Mouse (Mus musculus) liver, postnatal 0 days (tissue): ENCODE measurements at regions not wholly inside any gene's neighbourhood (a gene's known extent, or its start where the extent isn't known, plus 50 kb on each side); places are given as distances from the start of the nearest gene placed in this dataset.

ENCODE experiments used
- CTCF ChIP-seq: sonication (generic); IDR thresholded peaks from 2 replicates; pipeline ENCODE4 v1.5.1; 2016; ENCODE audit warnings: antibody characterized with exemption, low read depth
- EP300 ChIP-seq: IDR thresholded peaks from 2 replicates; pipeline ENCODE4 v1.6.1; 2016; ENCODE audit warnings: antibody characterized with exemption, low read depth, mild to moderate bottlenecking

- TF ChIP-seq CTCF (no peak), EP300 (no peak)
These were observed 202.2 kb upstream of the Sfswap start for GRCm38 (mm10) chr5:129298646-129299455.
